Mouse (Mus musculus): Measurements from ENCODE around the gene Abcc1.

GRCm38 (mm10) chr16:14378654-14379053 lies 17.3 kb downstream of the Abcc1 start:
- TF ChIP-seq CTCF (conservative IDR thresholded peaks at IDR 0.05 in 1 of 2, IDR thresholded peaks at IDR 0.05 in 1 of 2; ENCODE audit: low read depth in 2 of 2, low read length in 2 of 2) (no peak), ELF1 (IDR thresholded peaks at IDR 0.05; ENCODE audit: low read depth, low read length) (no peak), TCF12 (IDR thresholded peaks at IDR 0.05; ENCODE audit: low read depth, low read length) (no peak), KAT2A (IDR thresholded peaks at IDR 0.05; ENCODE audit: insufficient replicate concordance, low read length) (no peak), EP300 (IDR thresholded peaks at IDR 0.05; ENCODE audit: low read length) (peak; percentile 36), ETS1 (conservative IDR thresholded peaks at IDR 0.05; ENCODE audit: low read depth, low read length) (no peak), POLR2A (IDR thresholded peaks at IDR 0.05; ENCODE audit: low read depth, low read length) (no peak), NRF1 (IDR thresholded peaks at IDR 0.05; ENCODE audit: low read depth, low read length) (no peak), BHLHE40 (IDR thresholded peaks at IDR 0.05; ENCODE audit: low read depth, low read length) (peak; percentile 41; the same call in 1 of the 2 replicates)
